Mouse (Mus musculus): ENCODE measurements around the gene Dennd6b.

The Dennd6b gene

GRCm38 (mm10) chr15:89158516-89158915 is 37.8 kb downstream of the Dennd6b start:
- DNase-seq (ENCODE audit: low spot score in 2 of 2), result no peak

- peak in 1 of 2 experiments; percentile 76 for DNase-seq (ENCODE audit: low spot score in 2 of 2)
Observed at GRCm38 (mm10) chr15:89157954-89158353, 38.3 kb downstream of the Dennd6b start.

GRCm38 (mm10) chr15:89152312-89152711 is 44.0 kb downstream of the Dennd6b start:
- DNase-seq (ENCODE audit: low spot score in 2 of 2), result no peak

GRCm38 (mm10) chr15:89150041-89150390 is 46.3 kb downstream of the Dennd6b start:
- DNase-seq (ENCODE audit: low spot score in 2 of 2), result no peak

- DNase-seq (ENCODE audit: low spot score in 2 of 2), result no peak
Observed at GRCm38 (mm10) chr15:89149271-89150040, 46.8 kb downstream of the Dennd6b start, which contains the start of gene Mapk11. TSS of gene Mapk11 (minus strand) at chr15:89149628.

- no peak for DNase-seq (ENCODE audit: low spot score in 2 of 2)
Observed at GRCm38 (mm10) chr15:89148496-89149270, 47.6 kb downstream of the Dennd6b start.

- no peak for DNase-seq (ENCODE audit: low spot score in 2 of 2)
Observed at GRCm38 (mm10) chr15:89147895-89148294, 48.4 kb downstream of the Dennd6b start.

- DNase-seq (ENCODE audit: low spot score in 2 of 2), result no peak
Observed at GRCm38 (mm10) chr15:89147456-89147855, 48.8 kb downstream of the Dennd6b start.

- no peak for DNase-seq (ENCODE audit: low spot score in 2 of 2)
Observed at GRCm38 (mm10) chr15:89147024-89147423, 49.3 kb downstream of the Dennd6b start.

- DNase-seq (ENCODE audit: low spot score in 2 of 2), result no peak
Observed at GRCm38 (mm10) chr15:89146537-89146936, 49.8 kb downstream of the Dennd6b start.

- DNase-seq (ENCODE audit: low spot score in 2 of 2), result no peak
Observed at GRCm38 (mm10) chr15:89145813-89146350, 50.4 kb downstream of the Dennd6b start.

- no peak for DNase-seq (ENCODE audit: low spot score in 2 of 2)
Observed at GRCm38 (mm10) chr15:89144965-89145364, 51.3 kb downstream of the Dennd6b start.

- DNase-seq (ENCODE audit: low spot score in 2 of 2), result no peak
Observed at GRCm38 (mm10) chr15:89143134-89143533, 53.2 kb downstream of the Dennd6b start.

- no peak for DNase-seq (ENCODE audit: low spot score in 2 of 2)
Observed at GRCm38 (mm10) chr15:89141905-89142304, 54.4 kb downstream of the Dennd6b start.

- no peak for DNase-seq (ENCODE audit: low spot score in 2 of 2)
Observed at GRCm38 (mm10) chr15:89141443-89141842, 54.9 kb downstream of the Dennd6b start.

GRCm38 (mm10) chr15:89140659-89141252 is 55.5 kb downstream of the Dennd6b start, which contains the start of gene Mapk12:
TSS of gene Mapk12 (minus strand) at chr15:89140703.
- DNase-seq (ENCODE audit: low spot score in 2 of 2), result no peak

GRCm38 (mm10) chr15:89140048-89140658 is 56.1 kb downstream of the Dennd6b start:
- no peak for DNase-seq (ENCODE audit: low spot score in 2 of 2)

- no peak for DNase-seq (ENCODE audit: low spot score in 2 of 2)
Observed at GRCm38 (mm10) chr15:89138531-89138930, 57.8 kb downstream of the Dennd6b start.

- no peak for DNase-seq (ENCODE audit: low spot score in 2 of 2)
Observed at GRCm38 (mm10) chr15:89138046-89138405, 58.3 kb downstream of the Dennd6b start.

- DNase-seq (ENCODE audit: low spot score in 2 of 2), result no peak
Observed at GRCm38 (mm10) chr15:89137378-89138045, 58.8 kb downstream of the Dennd6b start.

GRCm38 (mm10) chr15:89136461-89137155 is 59.7 kb downstream of the Dennd6b start:
- DNase-seq (ENCODE audit: low spot score in 2 of 2), result no peak

Measured in cerebellum, postnatal 4 days (tissue).